Comparison of ENCODE assay signal across 8 mouse cellular contexts in genomic region chr7:134026200-134027019, GRCm38 (mm10).
DNase-seq lines count a peak whose midpoint lies in the region; ATAC-seq and TF ChIP-seq lines count a peak whose summit lies in the region.

No protein-coding gene starts in this region.

- intact Hi-C loops in gastrocnemius, postnatal 14 days (cut with DNase I; ENCODE audit: low total_unique reads), result no loop called here

- TF ChIP-seq POLR2A in cortical plate, adult 2 months (IDR thresholded peaks at IDR 0.05; ENCODE audit: extremely low read depth, insufficient read depth, low read length), result no peak

- no peak for TF ChIP-seq CTCF in cortical plate, adult 2 months (IDR thresholded peaks at IDR 0.05; ENCODE audit: extremely low read depth, insufficient read depth, low read length)

- H3K36me3 ChIP-seq in intestine, embryonic 16.5 days (ENCODE audit: control insufficient read depth, insufficient read depth, low read length), result no peaks in the 10 kb centered on the region
- no peaks in the 10 kb centered on the region for H3K36me3 ChIP-seq in stomach, embryonic 14.5 days (ENCODE audit: control insufficient read depth, insufficient read depth, low read length)

- no peak overlapping the region for H3K9ac ChIP-seq in intestine, embryonic 16.5 days (ENCODE audit: low read depth, low read length)
- H3K9ac ChIP-seq in stomach, embryonic 14.5 days (replicated peaks; ENCODE audit: low read depth, low read length), result no peak overlapping the region

- peak; percentile 69 for ATAC-seq in intestine, embryonic 16.5 days
- ATAC-seq in megakaryocyte progenitor cell, adult 5-6 weeks (replicated peaks; ENCODE audit: poor library complexity), result peak; percentile 23; the same call in 1 of the 2 replicates
- peak; percentile 81; the same call in 1 of the 2 replicates for ATAC-seq in stomach, embryonic 14.5 days (ENCODE audit: insufficient number of reproducible peaks, insufficient read depth, low FRiP score, low read depth)

- no peak overlapping the region for H3K4me3 ChIP-seq in cortical plate, adult 2 months (ENCODE audit: insufficient read depth, low read length)
- H3K4me3 ChIP-seq in intestine, embryonic 16.5 days (ENCODE audit: low read length), result no peak overlapping the region
- H3K4me3 ChIP-seq in stomach, embryonic 14.5 days (ENCODE audit: low read depth, low read length), result no peak overlapping the region

- peak; percentile 64 for DNase-seq in adrenal gland, postnatal 14 days
- DNase-seq in gastrocnemius, postnatal 14 days, result peak; percentile 80
- DNase-seq in left cerebral cortex, adult 8-10 months (ENCODE audit: low spot score in 2 of 2), result peak; percentile 8 to 45
- no peak for DNase-seq in thymus, postnatal 14 days

- H3K27ac ChIP-seq in cortical plate, adult 2 months (ENCODE audit: insufficient read depth, low read length), result 0 out of 2 replicates have a peak overlapping the region, but pooled peaks have one; percentile 42
- H3K27ac ChIP-seq in intestine, embryonic 16.5 days (ENCODE audit: low read length), result peak overlapping the region; percentile 70
- H3K27ac ChIP-seq in stomach, embryonic 14.5 days (ENCODE audit: low read length), result peak overlapping the region; percentile 79

- WGBS in intestine, embryonic 16.5 days, result 40% methylated on average over 16 of the region's 16 CpGs
- 41% methylated on average over 16 of the region's 16 CpGs for WGBS in stomach, embryonic 14.5 days

- H3K4me1 ChIP-seq in cortical plate, adult 2 months (ENCODE audit: control insufficient read depth, insufficient read depth, low read length), result peaks cover 2% of the 10 kb centered on the region; the same call in 1 of the 2 replicates
- peaks cover 11% of the 10 kb centered on the region for H3K4me1 ChIP-seq in intestine, embryonic 16.5 days (ENCODE audit: control insufficient read depth, insufficient read depth, low read length)
- no peaks in the 10 kb centered on the region; the same call in 1 of the 2 replicates for H3K4me1 ChIP-seq in stomach, embryonic 14.5 days (ENCODE audit: control insufficient read depth, insufficient read depth, low read length)

- no peaks in the 10 kb centered on the region for H3K27me3 ChIP-seq in intestine, embryonic 16.5 days (replicated peaks; ENCODE audit: control insufficient read depth, insufficient read depth, low read length)
- H3K27me3 ChIP-seq in stomach, embryonic 14.5 days (ENCODE audit: control insufficient read depth, insufficient read depth, low read length), result no peaks in the 10 kb centered on the region

- H3K9me3 ChIP-seq in intestine, embryonic 16.5 days (ENCODE audit: control insufficient read depth, low read length), result no peaks in the 10 kb centered on the region
- no peaks in the 10 kb centered on the region for H3K9me3 ChIP-seq in stomach, embryonic 14.5 days (ENCODE audit: control insufficient read depth, low read depth, low read length)

- no peak overlapping the region for H3K4me2 ChIP-seq in intestine, embryonic 16.5 days (ENCODE audit: low read depth, low read length)
- H3K4me2 ChIP-seq in stomach, embryonic 14.5 days (replicated peaks; ENCODE audit: low read depth, low read length), result no peak overlapping the region

Comparison
In these comparisons a context has a peak if more than half of its experiments do, and no peak if none do; other contexts are left out.
1. ATAC-seq: peak in every context shown above with its lines; median percentile 81 in stomach, embryonic 14.5 days; 69 in intestine, embryonic 16.5 days; 23 in megakaryocyte progenitor cell, adult 5-6 weeks.